Mouse (Mus musculus) left cerebral cortex, postnatal 10 days (tissue): ENCODE data around the gene Klf16. TPM values are rescaled to one million over a fixed set of nuclear protein-coding genes. Genes with fewer than 3 reads are reported as not detected.

ENCODE experiments used
- DNase-seq, 2 experiments: peaks; one replicate each; pipeline ENCODE4 v3.0.0; 2021 to 2022; ENCODE audit warnings: low spot score in 2 of 2, mixed read lengths in 1 of 2; ENCODE audit errors: extremely low spot score in 1 of 2
- intact Hi-C: fragments of 180-260 bp; cut with DNase I; formaldehyde crosslinking; loops from one replicate; pipeline ENCODE4 v1.15.1; 2025
- total RNA-seq, 2 experiments: library from RNA; stranded (reverse); gene quantifications; 2 replicates each; pipeline ENCODE4 v1.2.3; 2021

Gene Klf16
- total RNA-seq, 2 experiments from 2014 or later, result 40.1 to 46.3 TPM

DNA sequence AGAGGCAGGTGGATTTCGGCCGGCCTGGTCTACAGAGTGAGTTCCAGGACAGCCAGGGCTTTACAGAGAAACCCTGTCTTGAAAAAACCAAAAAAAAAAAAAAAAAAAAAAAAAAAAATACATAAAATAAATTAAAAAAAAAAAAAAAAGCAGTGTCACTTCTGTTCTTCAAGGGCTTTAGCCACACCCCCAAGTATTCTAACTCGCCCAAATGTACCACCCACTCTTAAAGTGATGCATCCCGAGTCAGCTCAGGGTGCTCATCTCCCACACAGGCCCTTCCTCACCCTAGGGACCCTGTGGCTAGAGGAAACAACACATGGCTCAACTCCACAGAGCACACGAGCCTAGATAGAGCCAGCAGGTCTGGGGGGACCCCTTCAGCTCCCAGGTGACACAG, 5.9 kb upstream of the Klf16 start:
- intact Hi-C loops, result loop anchor here (5.0 kb wide), 1 partner anchor 104 kb away; no protein-coding TSS in a partner anchor
- no peak for DNase-seq

DNA sequence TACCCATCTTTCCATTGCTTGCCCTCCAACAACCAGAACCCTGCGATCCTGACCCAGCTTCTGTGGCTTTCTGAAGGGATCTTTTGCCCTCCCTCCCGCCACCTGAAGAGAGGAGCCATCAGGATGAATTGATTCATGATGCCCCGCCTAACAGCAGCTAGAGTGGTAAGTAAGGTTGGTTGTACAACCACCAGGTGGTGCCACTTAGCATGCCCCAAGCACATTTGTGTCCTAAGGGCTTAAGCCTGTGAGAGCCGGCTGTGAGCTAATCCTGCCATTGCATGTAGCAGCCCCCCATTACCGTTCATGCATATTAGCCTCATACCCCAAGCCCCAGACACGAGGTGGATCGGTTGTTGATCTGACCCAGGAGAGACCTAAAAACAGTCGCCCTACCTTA, 1.8 kb upstream of the Klf16 start:
- intact Hi-C loops, result loop anchor here (5.0 kb wide), 1 partner anchor 98 kb away; the partner anchor contains the start of gene Mknk2
- peak in 1 of 2 experiments; percentile 76 for DNase-seq

GRCm38 (mm10) chr10:80578131-80578750, 1.1 kb upstream of the Klf16 start:
- peak in 1 of 2 experiments; percentile 88 for DNase-seq
- intact Hi-C loops, result loop anchor here (5.0 kb wide), 1 partner anchor 99 kb away; the partner anchor contains the start of gene Mknk2

GRCm38 (mm10) chr10:80576351-80577194, 548 bp downstream of the Klf16 start:
- DNase-seq, result peak in 1 of 2 experiments; percentile 84
- intact Hi-C loops, result loop anchor here (5.0 kb wide), 1 partner anchor 101 kb away; the partner anchor contains the start of gene Mknk2

DNA sequence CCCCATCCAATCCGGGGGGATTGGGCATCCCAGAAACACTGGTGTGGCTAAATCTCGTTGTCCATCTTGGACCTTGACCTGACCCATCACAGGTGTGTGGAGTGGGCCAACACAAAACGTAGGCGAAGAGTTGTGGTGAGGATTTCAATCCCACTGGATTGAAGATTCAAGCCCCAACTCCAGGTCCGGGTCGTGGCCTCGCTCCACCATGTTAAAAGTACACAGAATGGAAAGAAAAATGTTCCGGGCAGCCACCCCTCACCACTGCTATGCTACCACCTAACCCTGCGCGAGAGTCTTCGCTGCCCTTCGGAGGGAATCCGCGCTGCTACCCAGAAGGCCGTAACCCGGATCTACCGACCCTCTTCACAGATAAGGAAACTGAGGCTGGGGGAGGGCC, 1.2 kb downstream of the Klf16 start:
- DNase-seq, result no peak
- intact Hi-C loops, result loop anchor here (5.0 kb wide), 1 partner anchor 101 kb away; the partner anchor contains the start of gene Mknk2

DNA sequence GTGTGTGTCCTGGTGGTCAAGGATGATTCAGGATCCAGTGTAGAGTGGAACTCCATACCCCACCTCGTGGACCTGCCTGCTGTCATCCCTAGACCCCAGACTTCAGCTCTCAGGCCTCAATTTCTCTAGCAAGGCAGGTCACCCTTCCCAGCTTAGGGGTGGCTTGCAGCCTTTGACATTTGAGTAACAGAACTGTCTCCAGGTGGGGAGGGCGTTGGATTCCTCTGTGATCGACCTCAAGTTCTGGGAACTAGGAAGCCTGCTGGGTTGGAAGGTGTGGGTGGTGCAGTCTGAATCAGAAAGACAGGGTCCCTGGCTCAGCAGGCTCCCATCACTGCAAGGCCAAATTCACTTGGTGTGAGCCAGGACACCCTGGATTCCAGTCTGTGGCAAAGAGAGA, 2.2 kb downstream of the Klf16 start:
- peak in 1 of 2 experiments; percentile 26 for DNase-seq
- intact Hi-C loops, result loop anchor here (5.0 kb wide), 1 partner anchor 102 kb away; the partner anchor contains the start of gene Mknk2

- DNase-seq, result peak; percentile 53 to 57
These were observed 3.2 kb downstream of the Klf16 start for GRCm38 (mm10) chr10:80573944-80574343.

DNA sequence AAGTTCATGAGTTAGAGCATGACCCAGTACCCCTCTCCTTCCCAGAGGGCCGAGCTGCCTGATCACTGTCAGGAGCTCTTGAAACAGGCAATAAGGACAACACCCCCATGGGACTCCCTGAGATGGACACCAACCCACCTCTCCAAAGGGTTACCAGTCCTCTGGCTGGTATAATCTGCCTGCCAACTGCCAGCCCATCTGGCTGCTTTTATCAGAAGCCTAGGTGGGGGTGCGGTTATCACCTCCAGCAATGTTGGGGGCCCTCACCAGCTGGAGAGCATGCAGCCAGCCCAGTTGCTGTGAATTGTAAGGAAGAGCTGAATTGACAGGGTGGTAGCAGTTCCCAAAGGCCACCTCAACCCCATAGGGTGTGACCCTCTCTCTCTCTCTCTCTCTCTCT, 4.6 kb downstream of the Klf16 start:
- no peak for DNase-seq
- intact Hi-C loops, result no loop called here

More at GRCm38 (mm10) chr10:80573944-80574343, 3.2 kb downstream of the Klf16 start:
- intact Hi-C loops, result no loop called here

DNA sequence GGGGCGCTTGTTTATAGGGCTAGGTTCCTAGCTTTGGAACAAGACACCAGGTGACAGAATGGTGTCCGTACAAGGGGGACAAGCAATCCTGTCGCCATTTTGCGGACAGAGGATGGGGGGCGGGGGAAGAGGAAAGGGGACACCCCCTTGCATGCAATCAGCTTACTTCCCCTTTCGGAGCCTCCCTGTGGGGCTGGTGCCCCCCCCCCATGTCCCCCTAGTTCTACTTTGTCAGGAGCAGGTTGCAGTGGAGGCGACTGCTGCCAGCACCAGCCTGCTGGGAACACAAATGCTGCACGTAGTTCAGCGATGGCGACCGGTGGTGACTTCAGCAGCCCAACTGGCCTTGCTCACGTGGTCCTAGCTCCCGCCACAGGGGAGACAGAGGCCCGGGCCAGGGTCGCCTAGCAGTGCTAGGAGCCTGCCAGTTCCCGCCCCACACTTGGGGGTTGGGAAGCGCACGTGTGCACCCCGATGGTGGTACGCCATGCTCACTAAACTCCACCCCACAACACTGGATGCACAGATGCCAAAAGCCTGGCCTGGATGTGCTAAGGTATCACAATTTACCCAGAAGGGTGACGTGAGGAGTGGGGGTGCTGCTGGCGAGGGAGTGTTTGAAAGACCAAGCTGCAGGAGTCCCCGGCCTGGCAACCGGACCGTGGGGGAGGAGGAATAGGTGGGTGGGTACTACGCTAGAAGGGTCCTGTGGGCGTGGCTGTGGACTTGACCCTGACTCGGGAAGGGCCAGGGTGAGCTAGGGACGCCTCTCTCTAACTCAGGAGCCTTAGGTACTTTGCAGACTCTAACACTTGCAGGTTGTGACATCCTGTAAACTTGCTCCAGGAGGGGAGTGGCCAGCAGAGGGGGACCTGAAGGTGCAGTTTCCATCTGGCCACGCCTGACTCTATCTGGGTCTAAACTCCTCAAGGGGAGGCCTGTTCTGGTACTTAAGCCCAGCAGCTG, 6.0 kb downstream of the Klf16 start:
- intact Hi-C loops, result no loop called here
- peak in 1 of 2 experiments; percentile 69 for DNase-seq

GRCm38 (mm10) chr10:80570419-80570818, 6.7 kb downstream of the Klf16 start:
- intact Hi-C loops, result no loop called here
- DNase-seq, result no peak

DNA sequence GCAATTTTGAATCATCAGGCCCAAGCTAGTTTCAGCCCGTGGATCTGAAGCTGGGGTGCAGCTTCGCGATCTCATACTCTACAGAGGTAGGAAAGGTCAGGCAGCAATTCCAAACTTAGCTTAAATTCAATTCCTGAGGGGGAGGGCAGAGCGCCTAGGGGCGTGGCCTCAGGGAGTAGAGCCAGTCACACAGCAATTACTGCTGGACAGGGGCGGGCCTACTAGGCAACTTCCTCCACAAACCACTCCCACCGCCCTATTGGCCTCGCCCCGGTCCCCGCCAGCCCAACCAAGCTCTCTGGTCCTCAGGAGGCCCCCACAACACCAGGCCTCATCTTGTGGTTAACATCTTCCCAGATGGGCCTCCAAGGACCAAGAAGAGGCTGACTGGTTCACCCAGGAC, 7.5 kb downstream of the Klf16 start:
- intact Hi-C loops, result no loop called here
- peak in 1 of 2 experiments; percentile 85 for DNase-seq

DNA sequence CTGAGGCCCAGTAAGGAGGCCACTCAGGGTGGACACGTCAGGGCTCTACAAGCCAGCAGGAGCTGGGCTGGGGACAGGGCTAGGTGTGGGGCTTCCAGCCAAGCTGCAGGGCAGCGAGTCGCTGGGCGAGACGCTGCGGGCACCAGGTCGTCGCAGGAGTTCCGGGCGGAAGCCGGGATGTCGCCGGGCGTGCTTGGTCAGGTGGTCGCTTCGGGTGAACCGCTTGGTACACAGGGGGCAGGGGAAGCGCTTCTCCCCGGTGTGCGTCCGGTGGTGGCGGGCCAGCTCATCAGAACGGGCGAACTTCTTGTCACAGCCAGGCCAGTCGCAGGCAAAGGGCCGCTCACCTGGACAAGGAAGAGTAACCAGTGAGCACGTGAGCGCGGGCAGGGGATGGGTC, 8.2 kb downstream of the Klf16 start:
- intact Hi-C loops, result no loop called here
- DNase-seq, result no peak

DNA sequence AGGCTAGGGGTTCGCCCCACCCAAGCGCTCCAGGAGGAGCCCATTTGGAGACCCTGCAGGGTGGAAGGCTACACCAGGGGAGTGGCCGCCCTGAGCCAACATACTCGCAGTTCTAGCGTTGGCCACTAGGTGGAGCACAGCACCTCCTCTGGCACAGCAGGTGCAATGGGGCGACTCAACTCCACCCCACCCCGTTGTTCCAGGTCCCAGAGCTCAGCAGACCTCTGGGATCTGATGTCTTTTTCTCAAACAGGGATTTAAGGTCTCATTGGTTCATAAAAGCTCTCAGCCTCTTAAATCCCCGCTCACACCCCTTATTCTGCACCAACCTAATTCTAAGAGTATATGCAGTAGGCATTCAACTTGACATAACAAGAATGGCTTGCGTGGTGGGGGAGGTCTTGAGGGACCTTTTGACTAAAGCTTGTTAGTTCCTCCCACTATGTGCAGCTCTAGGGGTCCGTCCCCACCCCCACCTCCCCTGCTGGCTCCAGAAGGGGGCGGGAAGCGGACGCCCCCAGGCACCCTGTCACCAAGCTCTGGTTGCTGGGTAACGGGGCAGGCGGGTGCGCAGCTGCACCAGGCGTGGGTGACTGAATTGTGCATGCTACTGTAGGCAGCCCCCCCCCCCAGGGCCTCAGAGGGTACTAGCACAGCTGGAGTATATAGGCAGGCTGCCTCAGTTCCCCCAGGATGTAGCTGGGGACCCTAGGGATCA, 10.6 kb downstream of the Klf16 start:
- intact Hi-C loops, result no loop called here
- DNase-seq, result peak; percentile 83 to 89

GRCm38 (mm10) chr10:80561116-80561944, 15.8 kb downstream of the Klf16 start, which contains the start of gene Rexo1:
Rexo1 (minus strand) TSS chr10:80561560.
- peak; percentile 91 to 93 for DNase-seq
- intact Hi-C loops, result no loop called here

- no peak for DNase-seq
- intact Hi-C loops, result no loop called here
These were observed 16.5 kb downstream of the Klf16 start for GRCm38 (mm10) chr10:80560621-80561020.

DNA sequence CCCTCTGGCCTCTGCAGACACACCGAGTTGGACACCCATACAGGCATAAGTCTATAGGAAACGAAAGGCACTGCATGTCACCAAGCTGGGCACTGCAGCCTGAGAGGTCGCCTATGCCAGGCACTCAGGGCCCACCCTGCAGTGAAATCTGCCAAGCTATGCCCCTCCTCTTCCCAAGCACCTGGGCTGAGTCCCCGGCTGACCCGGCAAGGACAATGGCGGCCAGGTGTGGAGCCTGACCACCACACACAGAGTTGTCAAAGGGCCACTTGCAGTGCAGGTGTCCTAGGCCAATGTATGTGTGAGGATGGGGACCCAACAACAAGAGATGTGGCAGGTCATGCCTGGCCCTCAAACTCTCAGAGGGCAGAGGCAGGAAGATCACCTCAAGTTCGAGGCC, 17.7 kb downstream of the Klf16 start:
- intact Hi-C loops, result no loop called here
- no peak for DNase-seq

GRCm38 (mm10) chr10:80557346-80557965, 19.7 kb downstream of the Klf16 start:
- peak; percentile 47 to 87 for DNase-seq
- intact Hi-C loops, result no loop called here
